Mouse (Mus musculus): ENCODE results near the gene Arid3c.
A peak's percentile ranks its signal among the peaks of the same experiment; 100 is the strongest.
"Not testable (repeated sequence)": the region's sequence is repeated elsewhere in the genome, so short reads cannot be mapped to it uniquely, and the experiment has no call there.

Gene Arid3c

DNA sequence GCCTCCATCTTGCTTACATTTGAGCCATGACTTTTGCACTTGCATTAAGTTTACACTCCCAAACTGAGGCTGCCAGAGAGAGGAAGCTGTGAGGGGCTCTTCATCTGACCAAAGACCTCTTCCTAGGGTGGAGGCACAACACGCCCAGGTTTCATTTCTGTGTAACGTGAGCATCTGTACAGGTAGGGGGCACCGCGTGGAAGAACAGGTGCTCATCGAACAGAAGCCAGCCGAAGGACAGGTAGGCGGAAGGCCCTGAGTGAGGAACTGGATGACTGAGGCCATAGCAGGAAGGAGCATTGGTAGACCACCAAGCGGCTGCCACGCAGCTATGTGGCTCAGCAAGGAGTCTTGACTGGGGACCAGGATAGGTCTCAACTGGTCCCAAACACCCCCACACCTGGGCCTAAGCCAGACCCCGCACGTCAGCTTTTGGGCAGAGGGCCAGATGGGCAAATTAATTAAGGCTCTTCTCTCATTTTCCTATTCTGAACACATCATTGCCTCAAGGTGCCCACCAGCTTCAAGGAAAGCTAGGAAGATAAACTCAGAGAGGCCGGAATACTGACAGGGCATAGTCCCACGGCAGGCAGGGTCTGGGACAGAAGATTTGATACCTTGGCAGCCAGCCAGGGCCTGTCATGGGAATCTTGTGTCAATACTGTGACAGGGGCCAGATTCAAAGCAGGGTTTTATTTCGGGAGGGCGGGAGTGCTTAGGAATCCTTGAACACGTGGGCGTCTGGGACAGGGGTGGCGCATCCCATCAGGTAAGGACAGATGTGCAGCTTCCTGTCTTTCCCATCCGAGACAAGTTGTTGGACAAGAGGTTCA, 24.8 kb downstream of the Arid3c start:
- ATAC-seq (ENCODE audit: low TSS enrichment), result no peak

- ATAC-seq (ENCODE audit: low TSS enrichment), result no peak
Measured at GRCm38 (mm10) chr4:41704651-41705050, 26.3 kb downstream of the Arid3c start.

DNA sequence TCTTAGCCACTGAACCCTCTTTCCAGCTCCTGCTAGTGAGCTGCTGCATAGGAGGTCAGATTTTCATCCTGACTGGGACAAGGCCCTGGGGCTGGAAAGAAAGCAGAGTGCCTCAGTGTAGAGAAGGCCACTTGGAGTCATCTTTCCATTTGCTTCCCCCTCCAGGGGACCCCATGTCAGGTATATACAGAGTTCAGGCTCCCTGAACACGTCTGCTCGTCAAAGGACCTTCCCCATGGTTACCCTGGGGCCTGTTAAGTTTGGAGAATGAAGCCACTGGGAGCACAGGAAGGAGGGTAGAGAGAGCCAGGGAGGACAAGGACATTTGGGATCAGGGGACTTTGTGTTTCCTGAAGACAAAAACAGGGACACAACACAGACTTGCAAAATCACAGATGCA, 28.7 kb downstream of the Arid3c start:
- ATAC-seq (ENCODE audit: low TSS enrichment), result not testable (repeated sequence)

GRCm38 (mm10) chr4:41700224-41700623, 30.7 kb downstream of the Arid3c start:
- ATAC-seq (ENCODE audit: low TSS enrichment), result not testable (repeated sequence)

DNA sequence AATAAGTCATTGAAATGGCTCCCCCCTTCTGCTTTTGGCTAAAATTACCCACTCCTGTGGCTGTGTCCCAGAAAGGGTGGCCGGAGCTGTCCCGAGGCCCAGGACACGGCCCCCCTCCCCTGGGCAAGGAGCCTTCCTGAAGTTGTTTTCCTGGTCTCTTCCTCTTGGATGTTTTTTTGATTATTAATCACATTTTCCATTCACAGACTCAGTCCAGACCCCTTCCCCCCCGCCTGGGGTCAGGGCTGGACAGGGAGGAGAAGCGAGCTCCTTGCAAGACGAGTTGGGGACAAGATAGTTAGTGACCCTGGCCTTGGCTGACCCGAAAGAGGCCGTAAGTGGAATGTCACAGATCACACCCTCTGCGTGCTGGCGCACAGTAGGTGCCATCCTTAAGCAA, 31.2 kb downstream of the Arid3c start, which contains the start of gene Il11ra1:
Gene Il11ra1 (plus strand): TSS at position 207 of the 400 bp plus-strand sequence.
- ATAC-seq (ENCODE audit: low TSS enrichment), result not testable (repeated sequence)

- not testable (repeated sequence) for ATAC-seq (ENCODE audit: low TSS enrichment)
Measured at GRCm38 (mm10) chr4:41698421-41699016, 32.4 kb downstream of the Arid3c start.

- not testable (repeated sequence) for ATAC-seq (ENCODE audit: low TSS enrichment)
Measured at GRCm38 (mm10) chr4:41696930-41697841, 33.8 kb downstream of the Arid3c start, which contains the start of gene Cntfr. Cntfr (minus strand) TSS chr4:41697089.

DNA sequence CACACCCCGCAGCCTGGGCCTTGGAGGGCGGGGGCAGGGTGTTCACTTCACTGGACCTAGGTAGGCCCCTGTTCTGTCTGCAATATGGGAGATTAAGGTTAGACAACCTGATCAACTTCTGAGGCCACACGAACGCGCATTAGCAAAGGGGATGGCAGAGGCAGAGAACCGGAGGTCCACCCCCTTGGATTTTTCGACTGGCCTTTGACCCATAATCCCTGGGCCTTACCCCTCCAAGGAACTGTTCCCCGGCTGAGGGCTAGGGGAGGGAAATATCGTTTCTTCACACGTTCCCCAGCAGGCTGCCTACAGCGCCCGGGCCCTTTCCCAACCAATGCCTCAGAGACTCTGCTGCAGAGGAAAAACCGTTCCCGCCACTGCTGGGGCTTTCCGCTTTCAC, 34.5 kb downstream of the Arid3c start:
- not testable (repeated sequence) for ATAC-seq (ENCODE audit: low TSS enrichment)

DNA sequence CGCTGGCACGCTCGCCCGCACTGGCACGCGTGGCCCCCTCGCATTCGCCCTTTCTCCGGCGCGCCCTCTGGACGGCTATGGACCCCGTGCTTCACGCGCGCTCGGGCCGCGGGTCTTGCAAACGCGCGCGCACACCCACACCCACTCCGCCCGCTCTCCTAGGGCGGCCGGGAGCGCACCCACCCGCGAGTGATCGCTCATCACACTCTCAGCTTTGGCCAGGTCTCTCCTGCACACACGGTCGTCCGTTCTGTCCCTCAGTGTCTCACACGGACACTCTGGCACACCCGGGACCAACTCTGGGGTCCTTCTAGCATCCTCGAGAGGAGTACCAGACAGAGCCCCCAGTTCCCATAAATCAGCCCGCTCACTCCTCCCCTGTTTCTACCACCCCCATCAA, 35.1 kb downstream of the Arid3c start:
- not testable (repeated sequence) for ATAC-seq (ENCODE audit: low TSS enrichment)

DNA sequence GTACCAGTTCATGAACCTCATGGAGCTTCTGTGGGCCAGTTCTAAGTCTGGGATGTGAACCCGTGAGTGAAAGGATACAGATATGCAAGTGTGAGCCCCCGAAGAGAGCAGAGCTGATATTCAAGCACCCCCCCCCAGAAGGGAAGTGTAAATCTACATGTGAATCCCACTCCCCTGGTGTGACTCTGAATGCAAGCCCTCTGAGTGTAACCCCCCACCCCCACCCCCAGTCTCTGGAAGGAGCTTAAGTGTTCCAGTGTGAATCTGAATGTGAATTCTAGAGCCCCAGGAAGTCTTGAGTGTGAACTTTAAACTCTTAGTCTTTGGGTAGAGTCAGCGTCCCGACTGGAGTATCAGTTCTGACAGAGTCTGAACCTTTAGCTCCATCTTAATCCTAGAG, 37.4 kb downstream of the Arid3c start:
- ATAC-seq (ENCODE audit: low TSS enrichment), result not testable (repeated sequence)

GRCm38 (mm10) chr4:41690014-41690413, 40.9 kb downstream of the Arid3c start:
- ATAC-seq (ENCODE audit: low TSS enrichment), result not testable (repeated sequence)

GRCm38 (mm10) chr4:41688562-41688961, 42.4 kb downstream of the Arid3c start:
- not testable (repeated sequence) for ATAC-seq (ENCODE audit: low TSS enrichment)

DNA sequence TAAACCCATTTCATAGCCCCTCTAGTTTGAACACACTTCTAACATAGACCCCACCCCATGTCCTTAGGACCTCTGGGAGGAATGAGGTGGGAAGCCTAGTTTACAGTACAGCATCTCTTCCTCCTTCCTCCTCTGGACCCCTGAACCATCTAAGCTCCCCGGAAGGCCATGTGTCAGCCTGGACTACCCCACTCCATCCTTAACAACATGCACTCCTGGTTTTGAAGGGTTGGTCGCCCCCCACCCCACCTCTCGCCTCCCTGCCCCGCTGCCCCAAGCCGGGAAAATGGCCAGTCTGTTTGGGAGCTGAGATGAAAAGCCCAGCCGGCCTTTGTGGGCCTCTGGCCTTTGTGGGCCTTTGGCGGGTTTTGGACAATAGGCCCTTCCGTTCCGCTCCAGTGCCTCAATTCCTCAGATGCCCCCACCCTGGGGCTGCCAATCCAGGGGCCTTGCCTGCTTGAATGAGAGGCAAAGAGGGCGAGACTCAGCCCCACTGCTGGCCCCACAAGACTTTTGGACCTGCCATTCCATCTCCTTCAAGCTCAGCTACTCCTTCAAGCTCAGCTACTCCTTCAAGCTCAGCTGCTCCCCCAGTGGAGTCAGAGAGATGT, 45.0 kb downstream of the Arid3c start:
- ATAC-seq (ENCODE audit: low TSS enrichment), result not testable (repeated sequence)

DNA sequence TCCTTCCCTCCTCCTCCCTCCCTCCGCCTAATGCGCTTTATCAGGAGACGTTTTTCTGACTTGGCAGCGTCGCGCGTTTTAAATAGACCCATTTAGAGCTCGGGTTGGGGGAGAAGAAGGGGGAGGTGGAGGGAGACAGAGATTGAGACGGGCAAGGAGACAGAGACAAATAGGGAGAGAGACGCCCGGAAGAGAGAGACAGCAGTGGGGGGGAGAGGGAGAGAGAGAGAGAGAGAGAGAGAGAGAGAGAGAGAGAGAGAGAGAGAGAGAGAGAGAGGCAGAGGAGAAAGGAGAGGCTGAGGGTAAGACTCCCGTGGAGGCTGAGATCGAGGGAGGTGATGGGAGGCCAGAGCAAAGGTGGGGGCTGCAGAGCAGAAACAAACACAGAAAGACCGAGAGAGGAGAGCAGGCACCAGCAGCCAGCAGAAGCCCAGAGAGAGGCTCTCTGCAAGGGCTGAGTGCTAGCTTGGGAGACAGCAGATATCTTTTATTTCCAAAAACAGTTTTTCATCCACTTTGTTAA, 46.0 kb downstream of the Arid3c start:
- ATAC-seq (ENCODE audit: low TSS enrichment), result not testable (repeated sequence)

DNA sequence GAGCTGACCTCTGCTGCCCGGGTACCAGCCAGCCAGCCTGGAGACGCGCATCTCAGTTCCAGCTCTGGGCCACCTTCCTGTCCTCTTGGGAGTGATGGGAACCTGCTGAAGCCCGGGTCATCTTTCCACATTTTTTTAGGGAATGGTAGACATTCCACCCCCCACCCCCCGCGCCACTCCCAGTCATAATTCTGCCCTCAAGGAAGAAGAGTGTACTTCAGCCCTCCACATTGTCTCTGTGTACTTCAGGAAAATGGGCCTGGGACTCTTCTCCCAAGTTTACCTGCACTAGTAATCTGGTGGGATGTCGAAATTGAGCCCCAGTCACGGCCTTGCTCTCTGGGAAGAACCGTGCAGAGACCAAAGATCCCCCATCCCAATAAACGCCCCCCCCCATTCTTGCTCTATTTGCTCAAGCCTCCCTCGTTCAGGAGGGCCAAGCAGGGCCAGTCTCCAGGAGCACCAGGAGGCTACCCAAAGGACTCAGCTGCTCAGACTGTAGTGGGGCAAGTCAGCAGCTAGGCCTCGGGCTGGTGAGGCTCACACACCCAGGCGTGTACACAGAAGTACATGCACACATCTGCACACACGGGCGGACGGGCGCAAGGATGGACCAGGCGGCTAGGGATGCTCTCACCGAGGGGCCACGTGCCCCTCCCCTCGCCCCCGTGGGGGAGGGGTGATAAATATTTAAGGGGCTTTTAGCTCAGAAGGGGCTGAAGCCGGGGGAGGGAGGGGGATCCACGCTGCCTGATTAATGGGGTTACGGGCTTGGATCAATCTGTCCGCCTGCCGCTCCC, 46.6 kb downstream of the Arid3c start:
- ATAC-seq (ENCODE audit: low TSS enrichment), result not testable (repeated sequence)

GRCm38 (mm10) chr4:41683303-41683702, 47.6 kb downstream of the Arid3c start:
- not testable (repeated sequence) for ATAC-seq (ENCODE audit: low TSS enrichment)

DNA sequence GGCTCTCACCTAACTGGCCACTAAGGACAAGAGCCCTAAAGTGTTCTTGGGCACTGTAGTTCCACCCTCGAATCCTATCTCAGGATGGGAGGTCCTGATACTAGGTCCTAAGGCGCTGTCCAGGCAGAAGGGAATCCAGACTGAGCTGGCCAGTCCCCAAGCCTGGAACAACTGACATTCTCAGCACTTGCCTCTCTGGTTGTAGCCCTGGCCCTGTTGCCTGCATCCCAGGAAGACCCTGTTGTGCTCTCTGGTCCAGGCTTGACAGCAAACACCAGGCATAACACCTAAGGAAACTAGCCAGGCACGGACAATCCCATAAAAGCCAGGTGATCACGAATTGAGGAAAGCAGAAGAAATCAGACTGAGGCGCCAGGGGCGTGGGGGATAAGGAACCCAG, 48.2 kb downstream of the Arid3c start:
- no peak for ATAC-seq (ENCODE audit: low TSS enrichment)

DNA sequence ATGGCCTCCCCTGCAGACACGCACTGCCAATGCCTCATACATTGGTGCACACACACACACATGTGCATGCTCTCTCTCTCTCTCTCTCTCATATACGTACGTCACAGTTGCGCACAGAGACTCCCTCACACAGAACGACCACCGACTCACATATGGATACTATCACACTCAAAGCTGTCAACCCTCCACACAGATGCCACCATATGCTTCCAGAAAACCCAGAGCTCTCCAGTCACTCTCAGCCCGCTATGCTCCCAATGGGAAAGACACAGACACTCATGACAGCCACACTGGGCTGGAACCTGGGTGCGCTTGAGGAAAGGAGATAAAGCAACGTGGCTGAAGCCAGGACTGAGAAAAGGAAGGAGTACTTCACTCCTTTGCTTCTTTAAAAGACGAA, 49.0 kb downstream of the Arid3c start:
- ATAC-seq (ENCODE audit: low TSS enrichment), result no peak

- peak; percentile 48 for ATAC-seq (ENCODE audit: low TSS enrichment)
Measured at GRCm38 (mm10) chr4:41681176-41681575, 49.8 kb downstream of the Arid3c start.

- ATAC-seq (ENCODE audit: low TSS enrichment), result no peak
Measured at GRCm38 (mm10) chr4:41679291-41679690, 51.7 kb downstream of the Arid3c start.

Measured in frontal cortex, adult (tissue).